Mouse (Mus musculus) effector memory CD4-positive, alpha-beta T cell, adult 5 months (primary cell): ENCODE measurements around the gene Gm13287. TPM values are rescaled to one million over a fixed set of nuclear protein-coding genes. Genes with fewer than 3 reads are reported as not detected.

ENCODE experiments used
- polyA plus RNA-seq: library from polyadenylated mRNA; unstranded; fragments of 100-300 nt; shearing (Covaris generic); gene quantifications from one replicate; pipeline ENCODE4 v1.2.1, GENCODE M21; 2017

Gene Gm13287
- polyA plus RNA-seq, 1 experiment from 2014 or later: not detected

Other genes starting within 250 kb of the Gm13287 start
- not detected for gene Ifna15, start 245.0 kb upstream of the Gm13287 start, polyA plus RNA-seq
- gene Ifna14, start 231.5 kb upstream of the Gm13287 start, polyA plus RNA-seq: not detected
- gene Ifna9, start 210.9 kb upstream of the Gm13287 start, polyA plus RNA-seq: not detected
- gene Ifna12, start 199.9 kb upstream of the Gm13287 start, polyA plus RNA-seq: not detected
- gene C87499, start 168.8 kb upstream of the Gm13287 start, polyA plus RNA-seq: not detected
- not detected for gene Ifna13, start 158.8 kb upstream of the Gm13287 start, polyA plus RNA-seq
- gene Ifna16, start 126.3 kb upstream of the Gm13287 start, polyA plus RNA-seq: not detected
- gene Ifna2, start 119.3 kb upstream of the Gm13287 start, polyA plus RNA-seq: not detected
- gene Ifnab, start 111.9 kb upstream of the Gm13287 start, polyA plus RNA-seq: not detected
- 0.66 TPM for gene Gm26566, start 81.4 kb upstream of the Gm13287 start, polyA plus RNA-seq
- gene Klhl9, start 80.8 kb upstream of the Gm13287 start, polyA plus RNA-seq: 19.4 TPM
- not detected for gene Gm13271, start 48.4 kb upstream of the Gm13287 start, polyA plus RNA-seq
- gene Gm13283, start 43.1 kb upstream of the Gm13287 start, polyA plus RNA-seq: not detected
- gene Gm13290, start 29.4 kb upstream of the Gm13287 start, polyA plus RNA-seq: not detected
- gene Gm13289, start 26.3 kb upstream of the Gm13287 start, polyA plus RNA-seq: not detected
- gene Gm13272, start 23.4 kb upstream of the Gm13287 start, polyA plus RNA-seq: not detected
- gene Ifnz, start 21.1 kb upstream of the Gm13287 start, polyA plus RNA-seq: not detected
- not detected for gene Gm13276, start 17.5 kb upstream of the Gm13287 start, polyA plus RNA-seq
- not detected for gene Gm13277, start 14.6 kb upstream of the Gm13287 start, polyA plus RNA-seq
- gene Gm13278, start 11.7 kb upstream of the Gm13287 start, polyA plus RNA-seq: not detected
- not detected for gene Gm13275, start 8.8 kb upstream of the Gm13287 start, polyA plus RNA-seq
- not detected for gene Gm13279, start 5.9 kb upstream of the Gm13287 start, polyA plus RNA-seq
- gene Gm13285, start 3.6 kb upstream of the Gm13287 start, polyA plus RNA-seq: 0.65 TPM
- gene Gm13288, start 2.3 kb downstream of the Gm13287 start, polyA plus RNA-seq: 0.32 TPM
- not detected for gene Ifna7, start 13.0 kb downstream of the Gm13287 start, polyA plus RNA-seq
- not detected for gene Ifna11, start 16.7 kb downstream of the Gm13287 start, polyA plus RNA-seq
- gene Ifna6, start 24.2 kb downstream of the Gm13287 start, polyA plus RNA-seq: not detected
- gene Ifna5, start 32.3 kb downstream of the Gm13287 start, polyA plus RNA-seq: not detected
- gene Ifna4, start 38.6 kb downstream of the Gm13287 start, polyA plus RNA-seq: not detected
- not detected for gene Ifna1, start 46.8 kb downstream of the Gm13287 start, polyA plus RNA-seq
- gene Ifne, start 76.9 kb downstream of the Gm13287 start, polyA plus RNA-seq: not detected